Comparison of ENCODE assay signal across 27 mouse cellular contexts in genomic region chr4:40825146-40825545, GRCm38 (mm10). TPM values are rescaled to one million over a fixed set of nuclear protein-coding genes. Genes with fewer than 3 reads are reported as not detected.
A peak's percentile ranks its signal among the peaks of the same experiment; 100 is the strongest.
DNase-seq lines count a peak whose midpoint lies in the region; TF ChIP-seq lines count a peak whose summit lies in the region.
"Had no signal": no experiment of that assay in that cellular context is flagged by ENCODE, and none has a peak within 500 bp of the region (broad histone marks: within the 10 kb centered on the region; RNA-seq: fewer than 3 reads in every experiment).

No protein-coding gene starts in this region.

- 80% methylated on average over 5 of the region's 5 CpGs for WGBS in spleen, adult 2 months
- WGBS in lung, adult 2 months, result 54% methylated on average over 5 of the region's 5 CpGs

- H3K4me3 ChIP-seq in spleen, adult 2 months (ENCODE audit: extremely low read depth, insufficient read depth, insufficient read length), result no peak overlapping the region
- no peak overlapping the region for H3K4me3 ChIP-seq in brown adipose tissue, adult 24 weeks (ENCODE audit: insufficient read depth, low read depth, low read length)
- H3K4me3 ChIP-seq in lung, adult 2 months (replicated peaks; ENCODE audit: extremely low read depth, low read depth, low read length), result no peak overlapping the region
- H3K4me3 ChIP-seq: embryonic facial prominence, embryonic 13.5 days; heart, embryonic 10.5 days; heart, embryonic 15.5 days; left cerebral cortex, adult 2 months; midbrain, embryonic 12.5 days; myocyte; neural tube, embryonic 12.5 days had no signal

- H3K27me3 ChIP-seq in spleen, adult 2 months (ENCODE audit: control insufficient read depth, insufficient read depth, low read length), result no peaks in the 10 kb centered on the region
- H3K27me3 ChIP-seq: embryonic facial prominence, embryonic 13.5 days; heart, embryonic 15.5 days; midbrain, embryonic 12.5 days; neural tube, embryonic 12.5 days had no signal

- no peak for TF ChIP-seq POLR2A in spleen, adult 2 months (IDR thresholded peaks at IDR 0.05; ENCODE audit: low read depth, low read length)
- TF ChIP-seq POLR2A in lung, adult 2 months (IDR thresholded peaks at IDR 0.05; ENCODE audit: borderline replicate concordance, extremely low read depth, low read depth, low read length), result no peak

- DNase-seq in heart, adult 11 months, result peak; percentile 85
- no peak for DNase-seq in heart, adult 8-10 months (ENCODE audit: low spot score)
- no peak for DNase-seq in spleen, adult 2 months (ENCODE audit: low read depth in 1 of 2, low spot score in 2 of 2)
- no peak for DNase-seq in spleen, adult 18-20 months
- no peak for DNase-seq in c-Kit-positive CD71-positive TER-119-positive erythroid progenitor cells, embryonic 14.5 days (ENCODE audit: low spot score)
- no peak for DNase-seq in lung, adult 2 months
- DNase-seq: adrenal gland, postnatal 14 days; cerebellum, adult 18-20 months; cerebellum, postnatal 10 days; embryo, embryonic 11 days; forebrain, postnatal 0 days; gastrocnemius, postnatal 10 days; kidney, adult 18-20 months; kidney, postnatal 10 days; lung, embryonic 14.5 days; lung, postnatal 14 days; right cerebral cortex, postnatal 4 days; thymus, postnatal 4 days had no signal

- peaks cover 20% of the 10 kb centered on the region; the same call in 1 of the 2 replicates for H3K4me1 ChIP-seq in spleen, adult 2 months (ENCODE audit: control insufficient read depth, insufficient read depth, insufficient read length)
- peaks cover 22% of the 10 kb centered on the region for H3K4me1 ChIP-seq in brown adipose tissue, adult 24 weeks (ENCODE audit: control insufficient read depth, insufficient read depth, insufficient read length, low read length)
- H3K4me1 ChIP-seq in lung, adult 2 months (ENCODE audit: control insufficient read depth, insufficient read depth, low read length), result peaks cover 22% of the 10 kb centered on the region
- H3K4me1 ChIP-seq: embryonic facial prominence, embryonic 13.5 days; midbrain, embryonic 12.5 days; neural tube, embryonic 12.5 days had no signal

- peaks cover 6% of the 10 kb centered on the region for H3K36me3 ChIP-seq in spleen, adult 2 months (ENCODE audit: control insufficient read depth, insufficient read depth, low read length)
- H3K36me3 ChIP-seq: neural tube, embryonic 12.5 days had no signal

- 0 out of 2 replicates have a peak overlapping the region, but pooled peaks have one; percentile 31 for H3K27ac ChIP-seq in spleen, adult 2 months (ENCODE audit: insufficient read depth, low read length)
- H3K27ac ChIP-seq in brown adipose tissue, adult 24 weeks (replicated peaks; ENCODE audit: low read depth, low read length), result peak overlapping the region; percentile 12
- H3K27ac ChIP-seq: embryonic facial prominence, embryonic 13.5 days; heart, embryonic 15.5 days; left cerebral cortex, adult 2 months; liver, embryonic 14.5 days; midbrain, embryonic 12.5 days; neural tube, embryonic 12.5 days had no signal

- no peak for TF ChIP-seq CTCF in spleen, adult 2 months (IDR thresholded peaks at IDR 0.05; ENCODE audit: extremely low read depth, insufficient read depth, insufficient read length, insufficient replicate concordance)
- TF ChIP-seq CTCF in lung, adult 2 months (IDR thresholded peaks at IDR 0.05; ENCODE audit: insufficient read depth, low read length), result no peak

RNA-seq across cellular contexts. Expression of gene B4galt1, which starts 28.7 kb away (rescaled TPM):
- total RNA-seq in heart, adult 8-10 months (2022), result 10 to 100 TPM; 53.9 to 60.3 (median 57.4) TPM
- polyA plus RNA-seq in spleen, adult 2 months (2012; rRNA removed), result 24.6 and 37.4 TPM in 2 replicates
- 33.0 and 33.8 TPM in 2 replicates for polyA plus RNA-seq in brown adipose tissue, adult 24 weeks (2012; ENCODE audit: insufficient read depth, insufficient read length, missing spikeins)
- 44.6 and 47.7 TPM in 2 replicates for polyA plus RNA-seq in lung, adult 2 months (2012; rRNA removed)
